Mouse (Mus musculus): Measurements from ENCODE around the gene Sun1.

- TF ChIP-seq EP300 (IDR thresholded peaks at IDR 0.05; ENCODE audit: low read depth in 1 of 2, low read length in 2 of 2) (no peak), POLR2A (IDR thresholded peaks at IDR 0.05; ENCODE audit: control insufficient read depth in 1 of 2, insufficient read depth in 1 of 2, low read depth in 1 of 2, low read length in 2 of 2, poor library complexity in 1 of 2) (no peak), GATA1 (IDR thresholded peaks at IDR 0.05; ENCODE audit: low read depth, low read length) (no peak), GABPA (IDR thresholded peaks at IDR 0.05; ENCODE audit: low read depth, low read length) (no peak), ZMIZ1 (IDR thresholded peaks at IDR 0.05; ENCODE audit: low read depth, low read length) (no peak), CTCF (IDR thresholded peaks at IDR 0.05 in 2 of 3, conservative IDR thresholded peaks at IDR 0.05 in 1 of 3; ENCODE audit: control insufficient read depth in 1 of 3, insufficient read depth in 1 of 3, low read depth in 2 of 3, low read length in 3 of 3, poor library complexity in 1 of 3, severe bottlenecking in 1 of 3) (no peak), SMC3 (IDR thresholded peaks at IDR 0.05; ENCODE audit: low read depth, low read length) (no peak), TBP (IDR thresholded peaks at IDR 0.05; ENCODE audit: low read depth, low read length) (no peak), CHD2 (IDR thresholded peaks at IDR 0.05; ENCODE audit: low read length) (no peak), RCOR1 (IDR thresholded peaks at IDR 0.05; ENCODE audit: low read depth, low read length) (no peak), MAZ (IDR thresholded peaks at IDR 0.05; ENCODE audit: low read depth, low read length) (no peak)
Measured at GRCm38 (mm10) chr5:139214298-139214697, 13.9 kb downstream of the Sun1 start.

Measured in MEL (cell line).